Mouse (Mus musculus) C2C12 (cell line): ENCODE measurements around the gene Bbs7.

Source experiments
- CTCF ChIP-seq: IDR thresholded peaks from one replicate; pipeline ENCODE4 v1.5.1; 2011; ENCODE audit not compliant: control insufficient read depth, insufficient read depth, insufficient read length
- MYOG ChIP-seq: IDR thresholded peaks from one replicate; pipeline ENCODE4 v1.6.1; 2011; ENCODE audit not compliant: control insufficient read depth, insufficient read length; ENCODE audit errors: extremely low read depth

GRCm38 (mm10) chr3:36571361-36571826 is 41.9 kb downstream of the Bbs7 start:
- TF ChIP-seq MYOG (no peak), CTCF (no peak)
